Mouse (Mus musculus) midbrain, embryonic 14.5 days (tissue): ENCODE data around the gene Slc16a4. TPM values are rescaled to one million over a fixed set of nuclear protein-coding genes. Genes with fewer than 3 reads are reported as not detected.

Experiments used
- ATAC-seq: fragments of 200-750 bp; cut with Nextera tagmentation; 2 replicates; pipeline ENCODE4 v1.8.0; 2017; ENCODE audit warnings: moderate number of reproducible peaks, moderate library complexity; ENCODE audit not compliant: low FRiP score, low TSS enrichment
- DNase-seq: peaks from one replicate; pipeline ENCODE4 v3.0.0-alpha.2; 2015
- H3K27ac ChIP-seq: fragments of 300-500 bp; sonication (generic); replicated peaks from 2 replicates; pipeline ENCODE4 v1.5.1; 2014; ENCODE audit warnings: mild to moderate bottlenecking, low read depth, low read length, moderate library complexity
- H3K27me3 ChIP-seq: fragments of 300-500 bp; sonication (generic); 2 replicates; pipeline ENCODE4 v1.6.1; 2014; ENCODE audit warnings: low read length, control low read depth, mixed read lengths; ENCODE audit not compliant: control insufficient read depth, insufficient read depth
- H3K36me3 ChIP-seq: fragments of 300-500 bp; sonication (generic); 2 replicates; pipeline ENCODE4 v1.6.1; 2014; ENCODE audit warnings: low read length, control low read depth; ENCODE audit not compliant: control insufficient read depth, insufficient read depth
- H3K4me1 ChIP-seq: fragments of 300-500 bp; sonication (generic); 2 replicates; pipeline ENCODE4 v1.6.1; 2014; ENCODE audit warnings: mild to moderate bottlenecking, antibody characterized with exemption, low read length, control low read depth; ENCODE audit not compliant: control insufficient read depth, insufficient read depth
- H3K4me2 ChIP-seq: fragments of 300-500 bp; sonication (generic); 2 replicates; pipeline ENCODE4 v1.6.1; 2014; ENCODE audit warnings: mild to moderate bottlenecking, low read length, moderate library complexity
- H3K4me3 ChIP-seq: fragments of 300-500 bp; sonication (generic); replicated peaks from 2 replicates; pipeline ENCODE4 v1.5.1; 2014; ENCODE audit warnings: low read depth, low read length
- H3K9ac ChIP-seq: fragments of 300-500 bp; sonication (generic); replicated peaks from 2 replicates; pipeline ENCODE4 v1.6.1; 2014; ENCODE audit warnings: mild to moderate bottlenecking, low read length, moderate library complexity
- H3K9me3 ChIP-seq: fragments of 300-500 bp; sonication (generic); 2 replicates; pipeline ENCODE4 v1.6.1; 2016; ENCODE audit warnings: low read length, control low read depth, mixed read lengths; ENCODE audit not compliant: control insufficient read depth
- WGBS: fragments of 180-500 bp; shearing (Covaris S2); extraction: QIAGEN DNeasy Blood & Tissue Kit; methylation state at CpG from one replicate; pipeline ENCODE4 v1.1.7; 2014; 5-methylcytosine and 5-hydroxymethylcytosine counted together
- polyA plus RNA-seq: library from polyadenylated mRNA; unstranded; fragments of >200 nt; fragmentation: Nextera tagmentation; extraction: Ambion mirVana; gene quantifications from 2 replicates; pipeline ENCODE4 v1.2.1, GENCODE M21; 2014

Slc16a4 gene
- polyA plus RNA-seq, 1 experiment from 2014 or later = 2.3 TPM

- Histone ChIP-seq H3K27ac (no peak overlapping the region), H3K9me3 (no peaks in the 10 kb centered on the region), H3K9ac (no peak overlapping the region), H3K4me1 (peaks cover 12% of the 10 kb centered on the region), H3K36me3 (no peaks in the 10 kb centered on the region), H3K27me3 (no peaks in the 10 kb centered on the region), H3K4me3 (no peak overlapping the region), H3K4me2 (no peak overlapping the region)
- ATAC-seq = no peak
- WGBS = 68% methylated on average over 5 of the region's 5 CpGs
- DNase-seq = peak; percentile 37
Measured at GRCm38 (mm10) chr3:107257924-107258323, 33.1 kb upstream of the Slc16a4 start.

GRCm38 (mm10) chr3:107260956-107261850, 29.8 kb upstream of the Slc16a4 start:
- H3K36me3 ChIP-seq = no peaks in the 10 kb centered on the region
- peak overlapping the region; percentile 55; the same call in 1 of the 2 replicates for H3K27ac ChIP-seq
- H3K9ac ChIP-seq = no peak overlapping the region
- H3K4me3 ChIP-seq = no peak overlapping the region
- no peaks in the 10 kb centered on the region for H3K27me3 ChIP-seq
- WGBS = 61% methylated on average over 8 of the region's 8 CpGs
- ATAC-seq = 0 out of 2 replicates have a peak, but pooled peaks have one; percentile 8
- H3K4me1 ChIP-seq = peaks cover 12% of the 10 kb centered on the region
- no peak overlapping the region for H3K4me2 ChIP-seq
- H3K9me3 ChIP-seq = no peaks in the 10 kb centered on the region
- DNase-seq = peak; percentile 37

DNA sequence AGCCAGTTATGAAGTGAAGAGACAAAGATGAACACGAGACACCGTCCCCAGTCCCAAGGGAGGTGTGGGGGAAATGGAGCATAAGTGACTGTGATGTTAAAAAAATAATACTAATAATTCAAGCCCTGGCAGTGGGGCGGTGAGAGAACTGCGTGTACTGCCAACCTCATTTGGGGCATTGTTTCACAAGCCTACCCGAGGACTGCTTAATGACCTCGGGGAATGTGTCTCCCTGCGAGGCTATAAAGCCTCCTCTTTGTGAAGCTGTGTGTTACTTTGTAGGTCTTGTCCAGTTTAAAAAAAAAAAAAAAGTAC, 29.2 kb upstream of the Slc16a4 start:
- ATAC-seq (no peak), DNase-seq (no peak)
- no peaks in the 10 kb centered on the region for H3K9me3 ChIP-seq
- no peak overlapping the region for H3K4me2 ChIP-seq
- 52% methylated on average over 7 of the region's 7 CpGs for WGBS
- H3K27ac ChIP-seq = no peak overlapping the region
- H3K36me3 ChIP-seq = no peaks in the 10 kb centered on the region
- H3K9ac ChIP-seq = no peak overlapping the region
- no peak overlapping the region for H3K4me3 ChIP-seq
- H3K4me1 ChIP-seq = peaks cover 12% of the 10 kb centered on the region
- no peaks in the 10 kb centered on the region for H3K27me3 ChIP-seq

DNA sequence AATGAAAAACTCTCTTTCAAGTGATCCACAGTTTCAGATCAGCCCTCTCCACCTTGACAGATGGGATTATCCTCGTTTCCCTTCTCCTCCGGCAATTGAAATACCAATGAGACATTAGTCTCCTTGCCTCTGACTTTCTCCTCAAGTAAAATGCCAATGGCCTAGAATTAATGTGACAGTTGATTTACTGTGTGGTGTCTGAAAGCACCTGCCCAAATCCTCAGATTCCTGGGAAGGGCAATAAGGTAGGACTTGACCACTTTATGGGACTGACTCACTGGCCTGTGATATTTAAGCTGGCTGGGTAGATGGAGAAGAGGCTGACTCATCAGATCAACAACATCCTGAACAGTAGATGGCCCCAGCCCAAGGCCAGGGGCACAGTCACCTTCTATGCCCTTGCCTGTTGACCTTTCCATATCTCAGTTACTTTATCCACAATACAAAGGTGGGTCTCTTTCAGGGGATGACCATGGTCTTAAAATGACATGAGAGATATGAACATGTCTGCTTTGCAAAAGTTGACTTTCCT, 24.1 kb upstream of the Slc16a4 start:
- WGBS = 43% methylated on average over 2 of the region's 2 CpGs
- DNase-seq = no peak

GRCm38 (mm10) chr3:107272433-107272832, 18.6 kb upstream of the Slc16a4 start:
- Histone ChIP-seq H3K9ac (no peak overlapping the region), H3K4me1 (no peaks in the 10 kb centered on the region)

More for the DNA sequence above, 24.1 kb upstream of the Slc16a4 start:
- H3K36me3 ChIP-seq = no peaks in the 10 kb centered on the region
- no peak for ATAC-seq
- H3K4me1 ChIP-seq = no peaks in the 10 kb centered on the region
- H3K27ac ChIP-seq = no peak overlapping the region
- no peak overlapping the region for H3K9ac ChIP-seq
- no peak overlapping the region for H3K4me2 ChIP-seq
- H3K9me3 ChIP-seq = no peaks in the 10 kb centered on the region
- no peak overlapping the region for H3K4me3 ChIP-seq
- H3K27me3 ChIP-seq = no peaks in the 10 kb centered on the region

DNA sequence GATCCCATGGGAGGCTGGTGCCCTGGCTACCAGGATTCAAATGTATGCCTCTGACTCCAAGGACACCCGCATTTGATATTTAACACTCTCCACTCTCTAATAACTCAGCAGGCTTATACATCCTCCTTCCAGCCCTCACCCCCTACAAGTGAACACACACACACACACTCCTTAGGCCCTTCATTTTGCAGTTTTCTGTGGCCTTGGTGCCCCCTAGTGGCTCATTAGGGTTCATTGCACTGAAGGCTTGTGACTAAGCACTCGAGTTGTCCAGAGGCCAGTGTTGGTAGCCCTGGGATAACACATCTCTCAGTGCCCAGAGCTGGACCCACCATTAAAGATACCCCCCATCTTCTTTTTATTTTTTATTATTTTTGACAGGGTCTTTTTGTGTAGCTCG, 17.2 kb upstream of the Slc16a4 start:
- H3K9me3 ChIP-seq = no peaks in the 10 kb centered on the region
- ATAC-seq (peak; percentile 71), DNase-seq (peak; percentile 87)
- 0 out of 2 replicates have a peak, but pooled peaks cover 4% of the 10 kb centered on the region for H3K4me1 ChIP-seq
- no peak overlapping the region for H3K9ac ChIP-seq
- H3K27me3 ChIP-seq = no peaks in the 10 kb centered on the region
- no peak overlapping the region for H3K4me2 ChIP-seq
- no peak overlapping the region for H3K27ac ChIP-seq
- no peaks in the 10 kb centered on the region for H3K36me3 ChIP-seq
- 11% methylated on average over 3 of the region's 3 CpGs for WGBS
- H3K4me3 ChIP-seq = no peak overlapping the region

More at GRCm38 (mm10) chr3:107272433-107272832, 18.6 kb upstream of the Slc16a4 start:
- ATAC-seq (no peak), DNase-seq (no peak)
- no peak overlapping the region for H3K4me3 ChIP-seq
- no peaks in the 10 kb centered on the region for H3K27me3 ChIP-seq
- H3K9me3 ChIP-seq = no peaks in the 10 kb centered on the region
- H3K36me3 ChIP-seq = no peaks in the 10 kb centered on the region
- H3K4me2 ChIP-seq = no peak overlapping the region
- H3K27ac ChIP-seq = no peak overlapping the region
- 89% methylated on average over 3 of the region's 3 CpGs for WGBS

DNA sequence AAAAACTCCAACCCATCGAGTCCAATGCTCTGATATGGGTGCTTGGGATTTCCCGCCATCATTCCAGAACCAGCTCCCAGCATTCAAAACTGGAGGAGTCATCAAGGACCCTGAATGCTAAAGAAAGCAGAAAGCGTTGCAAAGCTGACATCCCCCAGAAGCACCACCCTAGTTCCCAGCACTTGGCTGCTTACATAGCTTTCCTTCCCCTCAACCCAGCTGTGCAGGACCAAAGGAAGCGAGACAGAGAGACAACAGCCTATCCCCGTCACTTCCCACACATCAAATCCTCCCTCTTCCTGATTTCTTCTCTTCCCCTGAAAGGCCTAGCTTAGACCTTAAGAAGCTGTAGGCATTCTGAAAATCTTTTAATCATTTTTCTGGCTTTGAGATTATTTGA, 15.7 kb upstream of the Slc16a4 start:
- Histone ChIP-seq H3K9ac (no peak overlapping the region), H3K27ac (no peak overlapping the region), H3K27me3 (no peaks in the 10 kb centered on the region), H3K9me3 (no peaks in the 10 kb centered on the region), H3K4me2 (no peak overlapping the region), H3K4me3 (no peak overlapping the region), H3K4me1 (peaks cover 11% of the 10 kb centered on the region; the same call in 1 of the 2 replicates), H3K36me3 (no peaks in the 10 kb centered on the region)
- WGBS = 59% methylated on average over 5 of the region's 5 CpGs
- DNase-seq (no peak), ATAC-seq (no peak)

GRCm38 (mm10) chr3:107275996-107276395, 15.0 kb upstream of the Slc16a4 start:
- no peak overlapping the region for H3K27ac ChIP-seq
- no peaks in the 10 kb centered on the region for H3K36me3 ChIP-seq
- H3K9me3 ChIP-seq = no peaks in the 10 kb centered on the region
- WGBS = 61% methylated on average over 4 of the region's 4 CpGs
- no peak overlapping the region for H3K9ac ChIP-seq
- no peak overlapping the region for H3K4me3 ChIP-seq
- H3K4me1 ChIP-seq = peaks cover 11% of the 10 kb centered on the region; the same call in 1 of the 2 replicates
- no peak overlapping the region for H3K4me2 ChIP-seq
- ATAC-seq (no peak), DNase-seq (no peak)
- H3K27me3 ChIP-seq = no peaks in the 10 kb centered on the region

DNA sequence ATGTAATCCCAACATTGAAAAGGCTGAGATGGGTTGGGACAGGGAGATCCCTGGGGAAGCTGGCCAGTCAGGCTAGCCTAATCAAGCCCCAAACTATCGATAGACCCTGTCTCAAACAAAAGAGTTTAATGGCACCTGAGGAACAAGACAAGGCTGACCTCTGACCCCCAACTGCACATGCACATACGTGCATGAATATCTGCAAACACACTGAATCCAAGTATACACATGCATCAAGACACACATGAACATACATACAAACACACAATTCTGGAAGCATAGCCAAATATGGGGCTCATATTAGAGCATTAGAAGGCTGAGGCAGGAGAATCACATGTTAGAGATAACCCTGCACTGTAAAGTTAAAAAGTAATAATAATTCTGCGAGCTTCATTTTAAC, 14.4 kb upstream of the Slc16a4 start:
- Histone ChIP-seq H3K36me3 (no peaks in the 10 kb centered on the region), H3K9me3 (no peaks in the 10 kb centered on the region), H3K4me2 (no peak overlapping the region), H3K9ac (no peak overlapping the region), H3K27me3 (no peaks in the 10 kb centered on the region), H3K4me3 (no peak overlapping the region), H3K4me1 (peaks cover 11% of the 10 kb centered on the region; the same call in 1 of the 2 replicates), H3K27ac (no peak overlapping the region)
- DNase-seq (no peak), ATAC-seq (no peak)
- 91% methylated on average over 3 of the region's 3 CpGs for WGBS
